Mouse (Mus musculus) kidney, adult 2 months (tissue): ENCODE results near the gene Gm11011. TPM values are rescaled to one million over a fixed set of nuclear protein-coding genes. Genes with fewer than 3 reads are reported as not detected.

ENCODE experiments used
- DNase-seq: peaks from one replicate; pipeline ENCODE4 v3.0.0; 2021
- H3K27ac ChIP-seq: fragments of 200-500 bp; 2 replicates; pipeline ENCODE4 v1.5.1; 2012; ENCODE audit warnings: low read depth, low read length, control low read depth, inconsistent platforms; ENCODE audit not compliant: insufficient read depth
- H3K27me3 ChIP-seq: fragments of 200-500 bp; replicated peaks from 2 replicates; pipeline ENCODE4 v1.6.1; 2012; ENCODE audit warnings: mild to moderate bottlenecking, moderate library complexity, low read length, inconsistent platforms; ENCODE audit not compliant: control insufficient read depth, insufficient read depth
- H3K36me3 ChIP-seq: fragments of 200-500 bp; 2 replicates; pipeline ENCODE4 v1.6.1; 2012; ENCODE audit warnings: mild to moderate bottlenecking, moderate library complexity, low read length, inconsistent platforms; ENCODE audit not compliant: control insufficient read depth, insufficient read depth
- H3K4me1 ChIP-seq: fragments of 200-500 bp; 2 replicates; pipeline ENCODE4 v1.6.1; 2011; ENCODE audit warnings: low read length; ENCODE audit not compliant: control insufficient read depth, insufficient read depth
- H3K4me3 ChIP-seq: fragments of 200-500 bp; 2 replicates; pipeline ENCODE4 v1.5.1; 2011; ENCODE audit warnings: mild to moderate bottlenecking, low read depth, low read length, control low read depth; ENCODE audit not compliant: insufficient read depth
- CTCF ChIP-seq: fragments of 200-500 bp; conservative IDR thresholded peaks from 2 replicates; pipeline ENCODE4 v1.5.1; 2011; ENCODE audit warnings: low read depth, mild to moderate bottlenecking, control low read depth, low read length, moderate library complexity, mixed read lengths; ENCODE audit not compliant: insufficient read depth, insufficient read length
- POLR2A ChIP-seq: fragments of 200-500 bp; IDR thresholded peaks from one replicate; pipeline ENCODE4 v1.6.1; 2011; ENCODE audit warnings: low read depth, low read length, control low read depth
- WGBS: fragments of 180-500 bp; shearing (Covaris S2); methylation state at CpG from one replicate; pipeline ENCODE4 v1.1.7; 2018; 5-methylcytosine and 5-hydroxymethylcytosine counted together
- polyA plus RNA-seq: library from polyadenylated mRNA; depleted of rRNA; stranded (reverse); fragments of >200 nt; gene quantifications from 2 replicates; pipeline ENCODE4 v1.2.3, GENCODE M21; 2012

The Gm11011 gene
- polyA plus RNA-seq, 1 experiment, result not detected

- DNase-seq, result peak; percentile 66
These were observed 33.7 kb upstream of the Gm11011 start for GRCm38 (mm10) chr2:169621201-169621710.

GRCm38 (mm10) chr2:169615998-169616397, 28.5 kb upstream of the Gm11011 start:
- no peak for DNase-seq
- Histone ChIP-seq H3K4me1 (no peaks in the 10 kb centered on the region), H3K36me3 (no peaks in the 10 kb centered on the region), H3K27ac (no peak overlapping the region), H3K27me3 (0 out of 2 replicates have a peak, but pooled peaks cover 1% of the 10 kb centered on the region), H3K4me3 (no peak overlapping the region)
- TF ChIP-seq POLR2A (no peak), CTCF (no peak)
- 87% methylated on average over 6 of the region's 6 CpGs for WGBS

More at GRCm38 (mm10) chr2:169621201-169621710, 33.7 kb upstream of the Gm11011 start:
- 4% methylated on average over 15 of the region's 15 CpGs for WGBS
- Histone ChIP-seq H3K4me3 (peak overlapping the region; percentile 36; the same call in 1 of the 2 replicates), H3K4me1 (0 out of 2 replicates have a peak, but pooled peaks cover 4% of the 10 kb centered on the region), H3K27ac (peak overlapping the region; percentile 25), H3K36me3 (no peaks in the 10 kb centered on the region), H3K27me3 (no peaks in the 10 kb centered on the region)
- TF ChIP-seq CTCF (peak; percentile 12; the same call in 1 of the 2 replicates), POLR2A (no peak)

GRCm38 (mm10) chr2:169614683-169615082, 27.1 kb upstream of the Gm11011 start:
- DNase-seq, result no peak
- H3K4me1 ChIP-seq, result no peaks in the 10 kb centered on the region
- H3K36me3 ChIP-seq, result no peaks in the 10 kb centered on the region
- H3K27me3 ChIP-seq, result 0 out of 2 replicates have a peak, but pooled peaks cover 1% of the 10 kb centered on the region
- no peak overlapping the region for H3K27ac ChIP-seq
- 67% methylated on average over 3 of the region's 4 CpGs for WGBS
- H3K4me3 ChIP-seq, result no peak overlapping the region
- TF ChIP-seq CTCF, result no peak
- TF ChIP-seq POLR2A, result no peak

- Histone ChIP-seq H3K27me3 (0 out of 2 replicates have a peak, but pooled peaks cover 1% of the 10 kb centered on the region), H3K4me1 (no peaks in the 10 kb centered on the region), H3K27ac (no peak overlapping the region), H3K4me3 (no peak overlapping the region), H3K36me3 (no peaks in the 10 kb centered on the region)
- TF ChIP-seq CTCF (no peak), POLR2A (no peak)
- no peak for DNase-seq
- WGBS, result 23% methylated on average over 7 of the region's 7 CpGs
These were observed 24.0 kb upstream of the Gm11011 start for GRCm38 (mm10) chr2:169611557-169611956.

GRCm38 (mm10) chr2:169610882-169611281, 23.3 kb upstream of the Gm11011 start:
- 32% methylated on average over 8 of the region's 8 CpGs for WGBS
- Histone ChIP-seq H3K27ac (no peak overlapping the region), H3K4me1 (no peaks in the 10 kb centered on the region), H3K36me3 (no peaks in the 10 kb centered on the region), H3K27me3 (0 out of 2 replicates have a peak, but pooled peaks cover 1% of the 10 kb centered on the region), H3K4me3 (no peak overlapping the region)
- no peak for TF ChIP-seq POLR2A
- no peak for TF ChIP-seq CTCF
- no peak for DNase-seq

GRCm38 (mm10) chr2:169609956-169610355, 22.4 kb upstream of the Gm11011 start:
- H3K4me1 ChIP-seq, result no peaks in the 10 kb centered on the region
- WGBS, result 25% methylated on average over 13 of the region's 13 CpGs
- no peak overlapping the region for H3K4me3 ChIP-seq
- 0 out of 2 replicates have a peak, but pooled peaks cover 1% of the 10 kb centered on the region for H3K27me3 ChIP-seq
- H3K27ac ChIP-seq, result no peak overlapping the region
- no peaks in the 10 kb centered on the region for H3K36me3 ChIP-seq
- no peak for DNase-seq
- TF ChIP-seq POLR2A (no peak), CTCF (no peak)

GRCm38 (mm10) chr2:169607787-169608186, 20.2 kb upstream of the Gm11011 start:
- Histone ChIP-seq H3K36me3 (no peaks in the 10 kb centered on the region), H3K4me3 (no peak overlapping the region), H3K4me1 (no peaks in the 10 kb centered on the region), H3K27me3 (0 out of 2 replicates have a peak, but pooled peaks cover 1% of the 10 kb centered on the region), H3K27ac (no peak overlapping the region)
- 23% methylated on average over 2 of the region's 2 CpGs for WGBS
- TF ChIP-seq POLR2A (no peak), CTCF (no peak)
- DNase-seq, result no peak
